Mouse (Mus musculus) MEL (cell line): ENCODE data around the gene Tspan14. TPM values are rescaled to one million over a fixed set of nuclear protein-coding genes. Genes with fewer than 3 reads are reported as not detected.
A peak's percentile ranks its signal among the peaks of the same experiment; 100 is the strongest.

Source experiments
- DNase-seq: peaks from one replicate; pipeline ENCODE4 v3.0.0; 2011; ENCODE audit warnings: low read depth, low spot score
- H3K27ac ChIP-seq: 2 replicates; pipeline ENCODE4 v1.5.1; 2012; ENCODE audit warnings: low read depth, mild to moderate bottlenecking, control low read depth, low read length, moderate library complexity; ENCODE audit not compliant: control insufficient read depth
- H3K27me3 ChIP-seq, 2 experiments: fragments of 150-350 bp in 1 of 2; sonication (generic) in 1 of 2; 2 replicates each; pipeline ENCODE4 v1.6.1; 2012; ENCODE audit warnings: low read length in 2 of 2, mild to moderate bottlenecking in 2 of 2, improper control_type of control experiment in 1 of 2, moderate library complexity in 1 of 2; ENCODE audit not compliant: insufficient read depth in 2 of 2, control insufficient read depth in 1 of 2
- H3K36me3 ChIP-seq, 2 experiments: 2 replicates each; pipeline ENCODE4 v1.6.1; 2012 to 2014; ENCODE audit warnings: low read length in 2 of 2, improper control_type of control experiment in 1 of 2, inconsistent platforms in 1 of 2, mild to moderate bottlenecking in 1 of 2; ENCODE audit not compliant: insufficient read depth in 2 of 2, control insufficient read depth in 1 of 2
- H3K4me1 ChIP-seq, 2 experiments: fragments of 150-350 bp in 1 of 2; sonication (generic) in 1 of 2; 2 replicates each; pipeline ENCODE4 v1.6.1; 2012; ENCODE audit warnings: low read length in 2 of 2, improper control_type of control experiment in 1 of 2, mild to moderate bottlenecking in 1 of 2; ENCODE audit not compliant: insufficient read depth in 2 of 2, control insufficient read depth in 1 of 2
- H3K4me3 ChIP-seq, 2 experiments: fragments of 150-350 bp in 1 of 2; sonication (generic) in 1 of 2; 2 replicates each; pipeline ENCODE4 v1.5.1; 2012; ENCODE audit warnings: low read depth in 2 of 2, low read length in 2 of 2, mild to moderate bottlenecking in 2 of 2, moderate library complexity in 2 of 2, control low read depth in 1 of 2, improper control_type of control experiment in 1 of 2; ENCODE audit not compliant: control insufficient read depth in 1 of 2, insufficient read depth in 1 of 2
- H3K79me2 ChIP-seq: 2 replicates; pipeline ENCODE4 v1.6.1; 2012; ENCODE audit warnings: mild to moderate bottlenecking, low read length, moderate library complexity; ENCODE audit not compliant: control insufficient read depth, poor library complexity, insufficient read depth
- H3K9ac ChIP-seq: 2 replicates; pipeline ENCODE4 v1.6.1; 2012; ENCODE audit warnings: low read depth, mild to moderate bottlenecking, control low read depth, low read length, moderate library complexity; ENCODE audit not compliant: control insufficient read depth, poor library complexity, severe bottlenecking
- H3K9me3 ChIP-seq: fragments of 150-350 bp; sonication (generic); replicated peaks from 2 replicates; pipeline ENCODE4 v1.6.1; 2012; ENCODE audit warnings: mild to moderate bottlenecking, low read length, improper control_type of control experiment, moderate library complexity; ENCODE audit not compliant: insufficient read depth
- BHLHE40 ChIP-seq: IDR thresholded peaks from 2 replicates; pipeline ENCODE4 v1.6.1; 2012; ENCODE audit warnings: low read depth, mild to moderate bottlenecking, inconsistent platforms, low read length, improper control_type of control experiment, borderline replicate concordance
- CHD1 ChIP-seq: IDR thresholded peaks from 2 replicates; pipeline ENCODE4 v1.6.1; 2012; ENCODE audit warnings: low read depth, mild to moderate bottlenecking, inconsistent platforms, low read length, improper control_type of control experiment
- CTCF ChIP-seq, 3 experiments: IDR thresholded peaks in 2 of 3; conservative IDR thresholded peaks in 1 of 3; 2 replicates each; pipeline ENCODE4 v1.5.1; 2011 to 2012; ENCODE audit warnings: low read length in 3 of 3, low read depth in 2 of 3, mild to moderate bottlenecking in 2 of 3, improper control_type of control experiment in 1 of 3, inconsistent platforms in 1 of 3, mixed read lengths in 1 of 3, moderate library complexity in 1 of 3; ENCODE audit not compliant: control insufficient read depth in 1 of 3, insufficient read depth in 1 of 3, poor library complexity in 1 of 3, severe bottlenecking in 1 of 3
- E2F4 ChIP-seq: IDR thresholded peaks from 2 replicates; pipeline ENCODE4 v1.6.1; 2011; ENCODE audit warnings: low read depth, low read length, improper control_type of control experiment, borderline replicate concordance
- ELF1 ChIP-seq: IDR thresholded peaks from 2 replicates; pipeline ENCODE4 v1.6.1; 2014; ENCODE audit warnings: low read depth, mild to moderate bottlenecking, inconsistent platforms, low read length, improper control_type of control experiment, moderate library complexity
- EP300 ChIP-seq, 2 experiments: IDR thresholded peaks; 2 replicates each; pipeline ENCODE4 v1.6.1; 2011; ENCODE audit warnings: improper control_type of control experiment in 2 of 2, low read length in 2 of 2, low read depth in 1 of 2, mild to moderate bottlenecking in 1 of 2
- ETS1 ChIP-seq: IDR thresholded peaks from 2 replicates; pipeline ENCODE4 v1.6.1; 2012; ENCODE audit warnings: low read depth, mild to moderate bottlenecking, inconsistent platforms, low read length, improper control_type of control experiment, moderate library complexity
- GABPA ChIP-seq: IDR thresholded peaks from 2 replicates; pipeline ENCODE4 v1.6.1; 2012; ENCODE audit warnings: low read depth, mild to moderate bottlenecking, inconsistent platforms, low read length, improper control_type of control experiment, moderate library complexity
- JUND ChIP-seq: IDR thresholded peaks from 2 replicates; pipeline ENCODE4 v1.6.1; 2011; ENCODE audit warnings: low read depth, mild to moderate bottlenecking, improper control_type of control experiment, low read length
- KAT2A ChIP-seq: conservative IDR thresholded peaks from 2 replicates; pipeline ENCODE4 v1.6.1; 2012; ENCODE audit warnings: low read depth, low read length, improper control_type of control experiment, inconsistent platforms
- MAX ChIP-seq: IDR thresholded peaks from 2 replicates; pipeline ENCODE4 v1.6.1; 2011; ENCODE audit warnings: low read length, improper control_type of control experiment
- MAZ ChIP-seq: IDR thresholded peaks from 2 replicates; pipeline ENCODE4 v1.6.1; 2012; ENCODE audit warnings: low read depth, mild to moderate bottlenecking, inconsistent platforms, low read length, improper control_type of control experiment
- MYB ChIP-seq: IDR thresholded peaks from 2 replicates; pipeline ENCODE4 v1.6.1; 2011; ENCODE audit warnings: mild to moderate bottlenecking, low read depth, low read length, improper control_type of control experiment
- MYC ChIP-seq: IDR thresholded peaks from 2 replicates; pipeline ENCODE4 v1.6.1; 2011; ENCODE audit warnings: low read depth, mild to moderate bottlenecking, low read length, improper control_type of control experiment, moderate library complexity
- NELFE ChIP-seq: IDR thresholded peaks from 2 replicates; pipeline ENCODE4 v1.6.1; 2011; ENCODE audit warnings: low read depth, low read length, improper control_type of control experiment
- NRF1 ChIP-seq: IDR thresholded peaks from 2 replicates; pipeline ENCODE4 v1.6.1; 2014; ENCODE audit warnings: low read depth, mild to moderate bottlenecking, inconsistent platforms, low read length, improper control_type of control experiment, moderate library complexity; ENCODE audit not compliant: poor library complexity, insufficient read depth, severe bottlenecking
- POLR2A ChIP-seq, 2 experiments: IDR thresholded peaks; 2 replicates each; pipeline ENCODE4 v1.6.1; 2011 to 2012; ENCODE audit warnings: low read length in 2 of 2, mild to moderate bottlenecking in 2 of 2, control low read depth in 1 of 2, improper control_type of control experiment in 1 of 2, low read depth in 1 of 2, moderate library complexity in 1 of 2; ENCODE audit not compliant: control insufficient read depth in 1 of 2, insufficient read depth in 1 of 2, poor library complexity in 1 of 2
- RAD21 ChIP-seq: IDR thresholded peaks from 2 replicates; pipeline ENCODE4 v1.6.1; 2011; ENCODE audit warnings: mild to moderate bottlenecking, low read depth, low read length, improper control_type of control experiment
- RCOR1 ChIP-seq: IDR thresholded peaks from 2 replicates; pipeline ENCODE4 v1.6.1; 2012; ENCODE audit warnings: low read depth, mild to moderate bottlenecking, inconsistent platforms, low read length, improper control_type of control experiment
- SIN3A ChIP-seq: IDR thresholded peaks from 2 replicates; pipeline ENCODE4 v1.6.1; 2012; ENCODE audit warnings: low read length, improper control_type of control experiment, inconsistent platforms
- TAL1 ChIP-seq: IDR thresholded peaks from 2 replicates; pipeline ENCODE4 v1.6.1; 2012; ENCODE audit warnings: mild to moderate bottlenecking, inconsistent platforms, low read length, moderate library complexity, mixed read lengths
- TBP ChIP-seq: IDR thresholded peaks from 2 replicates; pipeline ENCODE4 v1.8.0; 2011; ENCODE audit warnings: low read depth, low read length, improper control_type of control experiment
- TCF12 ChIP-seq: IDR thresholded peaks from 2 replicates; pipeline ENCODE4 v1.6.1; 2014; ENCODE audit warnings: low read depth, mild to moderate bottlenecking, inconsistent platforms, low read length, improper control_type of control experiment, moderate library complexity
- USF1 ChIP-seq: IDR thresholded peaks from 2 replicates; pipeline ENCODE4 v1.6.1; 2014; ENCODE audit warnings: low read depth, mild to moderate bottlenecking, inconsistent platforms, low read length, improper control_type of control experiment, moderate library complexity
- ZKSCAN1 ChIP-seq: IDR thresholded peaks from 2 replicates; pipeline ENCODE4 v1.6.1; 2012; ENCODE audit warnings: low read depth, mild to moderate bottlenecking, inconsistent platforms, low read length, improper control_type of control experiment, moderate library complexity
- polyA plus RNA-seq, 2 experiments: library from polyadenylated mRNA; stranded (reverse) in 1 of 2; unstranded in 1 of 2; fragments of >175 nt in 1 of 2; fragments of >200 nt in 1 of 2; gene quantifications; 2 replicates each; pipeline versions ENCODE4 v1.2.1 to v1.2.4; 2012; ENCODE audit warnings: low replicate concordance in 2 of 2, low read depth in 1 of 2; ENCODE audit not compliant: insufficient read length in 2 of 2, insufficient read depth in 1 of 2, missing spikeins in 1 of 2
- total RNA-seq: library from RNA; depleted of rRNA; stranded (reverse); fragments of 300-350 nt; gene quantifications from 2 replicates; pipeline ENCODE4 v1.2.3, GENCODE M21; 2012

The Tspan14 gene
- total and polyA plus RNA-seq, 3 experiments, result 24.8 to 29.9 TPM; not detected in 1

GRCm38 (mm10) chr14:40938380-40938987 lies 28.1 kb downstream of the Tspan14 start:
- Histone ChIP-seq H3K4me1 (peaks cover 9 to 41% of the 10 kb centered on the region in 2 experiments), H3K4me3 (no peak overlapping the region), H3K9me3 (no peaks in the 10 kb centered on the region), H3K9ac (no peak overlapping the region), H3K79me2 (peaks cover 5% of the 10 kb centered on the region; the same call in 1 of the 2 replicates), H3K27me3 (no peaks in the 10 kb centered on the region), H3K27ac (no peak overlapping the region), H3K36me3 (peaks cover 0 to 34% of the 10 kb centered on the region in 2 experiments; a peak in 2 of 4 replicates)
- DNase-seq, result no peak
- TF ChIP-seq GABPA (no peak), TBP (no peak), EP300 (IDR thresholded peaks at IDR 0.05; ENCODE audit: low read depth in 1 of 2, low read length in 2 of 2) (no peak), ETS1 (no peak)

DNA sequence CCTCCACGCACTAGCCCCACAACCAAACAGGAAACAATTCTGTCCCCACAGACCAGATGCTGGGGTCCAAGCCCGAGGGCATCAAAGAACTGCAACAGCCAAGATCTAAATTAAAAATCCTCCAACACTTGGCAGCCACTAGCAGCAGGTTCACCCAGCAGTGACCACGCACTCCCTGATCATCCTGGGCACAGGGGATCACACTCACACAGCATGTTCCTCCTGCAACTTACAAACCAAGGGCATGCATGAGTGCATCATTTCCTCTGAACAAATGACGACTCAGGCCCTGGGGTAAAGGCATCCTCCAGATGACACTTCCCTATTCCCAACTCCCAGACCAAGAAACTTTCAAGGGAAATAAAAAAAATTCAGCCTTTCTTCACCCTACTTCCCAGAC lies 29.6 kb downstream of the Tspan14 start:
- peaks cover 0 to 33% of the 10 kb centered on the region in 2 experiments; a peak in 2 of 4 replicates for H3K36me3 ChIP-seq
- TF ChIP-seq TBP (no peak), MYC (no peak), SIN3A (no peak), NELFE (no peak), TCF12 (no peak), MYB (no peak), JUND (no peak), E2F4 (no peak)
- TF ChIP-seq, all 39 proteins: peak for 0
- Histone ChIP-seq H3K27me3 (no peaks in the 10 kb centered on the region), H3K9ac (no peak overlapping the region), H3K4me1 (peaks cover 12 to 38% of the 10 kb centered on the region in 2 experiments), H3K4me3 (no peak overlapping the region), H3K79me2 (peaks cover 5% of the 10 kb centered on the region; the same call in 1 of the 2 replicates), H3K9me3 (no peaks in the 10 kb centered on the region), H3K27ac (no peak overlapping the region)
- DNase-seq, result peak; percentile 38

- H3K4me3 ChIP-seq, result no peak overlapping the region
- H3K79me2 ChIP-seq, result peaks cover 5% of the 10 kb centered on the region; the same call in 1 of the 2 replicates
- DNase-seq, result peak; percentile 58
- peaks cover 12 to 38% of the 10 kb centered on the region in 2 experiments for H3K4me1 ChIP-seq
- H3K27me3 ChIP-seq, result no peaks in the 10 kb centered on the region
- H3K27ac ChIP-seq, result peak overlapping the region; percentile 62; the same call in 1 of the 2 replicates
- H3K36me3 ChIP-seq, result peaks cover 0 to 33% of the 10 kb centered on the region in 2 experiments; a peak in 2 of 4 replicates
- H3K9ac ChIP-seq, result no peak overlapping the region
- H3K9me3 ChIP-seq, result no peaks in the 10 kb centered on the region
- TF ChIP-seq ELF1 (no peak), SIN3A (peak; percentile 79), RAD21 (no peak), KAT2A (no peak), CHD1 (no peak), RCOR1 (no peak), NRF1 (no peak), MAZ (no peak), MAX (peak; percentile 62; the same call in 1 of the 2 replicates), BHLHE40 (no peak), TAL1 (no peak), CTCF (IDR thresholded peaks at IDR 0.05 in 2 of 3, conservative IDR thresholded peaks at IDR 0.05 in 1 of 3; ENCODE audit: control insufficient read depth in 1 of 3, insufficient read depth in 1 of 3, low read depth in 2 of 3, low read length in 3 of 3, poor library complexity in 1 of 3, severe bottlenecking in 1 of 3) (no peak), E2F4 (no peak), ETS1 (no peak), ZKSCAN1 (no peak), TCF12 (no peak), POLR2A (IDR thresholded peaks at IDR 0.05; ENCODE audit: control insufficient read depth in 1 of 2, insufficient read depth in 1 of 2, low read depth in 1 of 2, low read length in 2 of 2, poor library complexity in 1 of 2) (no peak), USF1 (peak; percentile 45), MYC (no peak)
Measured at GRCm38 (mm10) chr14:40935481-40935880, 31.1 kb downstream of the Tspan14 start.
